Mouse (Mus musculus): ENCODE measurements at regions not wholly inside any gene's neighbourhood (a gene's known extent, or its start where the extent isn't known, plus 50 kb on each side); places are given as distances from the start of the nearest gene placed in this dataset.

DNA sequence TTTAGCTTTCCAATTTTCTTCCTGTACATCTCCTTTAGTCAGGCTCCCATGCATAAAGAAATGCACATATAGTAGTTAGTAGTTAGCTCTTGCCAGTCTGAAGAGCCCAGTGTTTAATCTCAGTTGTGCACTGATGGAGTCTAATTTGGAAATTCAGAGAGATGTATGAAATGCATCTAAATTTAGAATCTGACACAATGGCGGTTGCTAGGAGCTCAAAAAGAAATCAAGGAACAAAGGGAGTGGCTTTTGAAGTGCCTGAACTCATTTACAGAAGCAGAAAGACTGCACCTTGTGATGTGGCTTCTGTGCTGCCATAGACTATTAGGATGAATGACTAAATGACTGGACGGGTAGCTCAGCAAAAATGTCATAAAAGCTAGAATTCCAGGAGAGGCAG is 916.3 kb downstream of the Rps29 start:
- H3K27ac ChIP-seq, result no peak overlapping the region
- no peak overlapping the region for H3K4me3 ChIP-seq (replicated peaks)
- ATAC-seq, result peak; percentile 65
- no peak overlapping the region for H3K9ac ChIP-seq (replicated peaks)
- H3K4me1 ChIP-seq (replicated peaks), result peaks cover 12% of the 10 kb centered on the region; the same call in 1 of the 2 replicates
- 24% methylated on average over 2 of the region's 2 CpGs for WGBS
- H3K9me3 ChIP-seq, result no peaks in the 10 kb centered on the region
- no peak overlapping the region for H3K4me2 ChIP-seq (replicated peaks)
- no peaks in the 10 kb centered on the region for H3K27me3 ChIP-seq
- no peaks in the 10 kb centered on the region for H3K36me3 ChIP-seq

DNA sequence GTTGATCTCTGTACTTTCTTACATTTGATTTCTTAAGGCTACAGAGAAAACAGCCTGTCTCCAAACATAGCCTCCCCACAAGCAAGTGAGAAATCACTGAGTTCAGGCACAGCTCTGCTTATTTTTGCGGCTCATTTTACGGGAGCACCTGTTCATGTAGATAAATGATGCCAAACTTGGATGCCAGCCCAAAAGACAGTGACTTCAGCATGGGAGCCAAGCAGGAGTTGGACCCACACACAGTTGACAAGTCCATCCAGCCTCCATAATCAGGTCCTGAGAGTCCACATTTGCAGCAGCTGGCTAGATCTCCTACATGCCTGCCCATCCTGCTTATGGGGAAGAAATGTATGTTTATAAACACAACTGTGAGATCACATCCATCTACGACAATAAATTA is 927.2 kb downstream of the Rps29 start:
- ATAC-seq, result no peak
- no peaks in the 10 kb centered on the region for H3K9me3 ChIP-seq
- no peak overlapping the region for H3K27ac ChIP-seq
- H3K4me2 ChIP-seq (replicated peaks), result no peak overlapping the region
- H3K27me3 ChIP-seq, result no peaks in the 10 kb centered on the region
- H3K36me3 ChIP-seq, result no peaks in the 10 kb centered on the region
- no peak overlapping the region for H3K9ac ChIP-seq (replicated peaks)
- H3K4me1 ChIP-seq (replicated peaks), result no peaks in the 10 kb centered on the region
- WGBS, result 90% methylated on average over 3 of the region's 3 CpGs
- no peak overlapping the region for H3K4me3 ChIP-seq (replicated peaks)

DNA sequence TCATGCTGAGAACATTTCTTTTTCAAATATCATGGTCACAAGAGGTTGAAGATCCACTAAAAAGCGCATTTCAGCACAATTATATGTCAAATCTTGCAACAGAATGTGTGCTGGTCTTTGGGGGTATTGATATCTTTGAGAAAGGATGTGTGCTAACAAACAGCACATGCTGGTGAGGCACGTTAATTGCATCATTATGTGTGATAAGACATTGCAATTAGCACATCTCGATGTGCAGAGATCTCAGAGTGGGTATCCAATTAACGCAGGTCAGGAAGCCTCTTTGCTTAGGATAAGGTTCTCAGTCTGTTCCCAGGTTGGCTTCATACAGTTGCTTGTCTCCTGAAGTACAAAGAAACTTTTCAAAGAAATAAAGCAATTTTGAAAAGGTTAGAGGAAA is 941.9 kb downstream of the Rps29 start:
- Histone ChIP-seq H3K27me3 (no peaks in the 10 kb centered on the region), H3K4me2 (replicated peaks) (no peak overlapping the region), H3K4me3 (replicated peaks) (no peak overlapping the region), H3K36me3 (no peaks in the 10 kb centered on the region), H3K9me3 (no peaks in the 10 kb centered on the region), H3K4me1 (replicated peaks) (no peaks in the 10 kb centered on the region), H3K27ac (no peak overlapping the region), H3K9ac (replicated peaks) (no peak overlapping the region)
- 61% methylated on average over 4 of the region's 4 CpGs for WGBS
- no peak for ATAC-seq

DNA sequence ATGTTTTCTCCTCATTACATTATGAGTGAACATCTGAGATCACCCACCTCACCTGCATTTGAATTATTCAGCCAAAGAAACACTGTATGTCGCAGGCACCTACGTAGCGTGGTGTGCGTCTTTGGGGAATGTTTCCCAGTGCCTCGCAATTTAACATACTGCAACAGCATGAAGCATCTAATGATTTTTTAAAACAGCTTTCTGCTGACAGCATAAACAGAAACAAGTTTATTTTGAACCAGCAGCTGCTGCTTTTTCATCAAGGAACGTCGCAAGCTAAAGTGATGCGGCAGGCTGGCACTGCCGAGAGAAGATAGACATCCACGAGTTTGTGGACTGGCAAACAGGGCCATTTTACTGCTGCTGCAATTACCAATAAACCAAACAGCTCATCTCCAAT is 950.7 kb downstream of the Rps29 start:
- no peak for ATAC-seq
- Histone ChIP-seq H3K27ac (no peak overlapping the region), H3K4me2 (replicated peaks) (no peak overlapping the region), H3K4me3 (replicated peaks) (no peak overlapping the region), H3K27me3 (no peaks in the 10 kb centered on the region), H3K9me3 (no peaks in the 10 kb centered on the region), H3K9ac (replicated peaks) (no peak overlapping the region), H3K4me1 (replicated peaks) (peaks cover 3% of the 10 kb centered on the region; the same call in 1 of the 2 replicates), H3K36me3 (no peaks in the 10 kb centered on the region)
- 84% methylated on average over 10 of the region's 10 CpGs for WGBS

DNA sequence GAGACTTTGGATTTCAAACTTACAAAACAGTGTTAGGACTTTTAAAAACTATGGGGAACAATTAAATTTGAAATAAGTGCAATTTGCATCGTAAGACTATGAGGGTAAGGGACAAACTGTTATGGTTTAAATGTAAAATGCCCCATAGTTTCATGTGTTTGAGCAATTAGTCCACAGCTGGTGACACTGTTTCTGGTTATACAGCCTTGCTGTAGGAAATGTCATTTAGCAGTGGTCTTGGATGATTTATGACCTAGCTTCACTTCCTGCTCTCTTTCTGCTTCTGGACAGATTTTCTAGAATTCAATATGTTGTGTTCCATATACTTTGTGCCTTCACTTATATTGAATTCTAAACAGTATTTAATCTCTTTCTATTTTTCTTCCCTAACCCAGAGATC is 961.5 kb upstream of the Mdga2 start:
- WGBS, result 92% methylated on average over 1 of the region's 1 CpGs
- no peaks in the 10 kb centered on the region for H3K9me3 ChIP-seq
- no peaks in the 10 kb centered on the region for H3K4me1 ChIP-seq (replicated peaks)
- no peak overlapping the region for H3K4me2 ChIP-seq (replicated peaks)
- H3K4me3 ChIP-seq (replicated peaks), result no peak overlapping the region
- H3K27me3 ChIP-seq, result no peaks in the 10 kb centered on the region
- H3K9ac ChIP-seq (replicated peaks), result no peak overlapping the region
- no peaks in the 10 kb centered on the region for H3K36me3 ChIP-seq
- ATAC-seq, result no peak
- H3K27ac ChIP-seq, result no peak overlapping the region

DNA sequence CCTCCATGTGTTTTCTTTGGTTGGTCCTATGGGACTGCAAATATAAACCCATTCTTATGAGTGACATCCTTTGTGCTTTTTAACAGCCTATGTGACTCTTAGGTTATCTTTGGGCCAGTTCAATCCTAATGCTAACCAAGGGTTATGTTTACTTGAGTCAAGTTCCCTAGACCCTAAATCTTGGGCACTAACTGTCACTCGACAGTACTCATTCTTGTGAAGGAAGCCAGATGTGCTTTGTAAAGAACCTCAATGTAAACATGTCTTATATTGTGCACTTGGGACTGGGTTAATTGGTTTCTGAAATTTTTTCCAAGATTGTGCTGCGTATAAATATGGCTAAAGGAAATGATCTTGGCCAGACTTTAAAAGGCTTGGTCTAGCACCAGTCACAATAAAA is 939.0 kb upstream of the Mdga2 start:
- H3K9me3 ChIP-seq, result no peaks in the 10 kb centered on the region

DNA sequence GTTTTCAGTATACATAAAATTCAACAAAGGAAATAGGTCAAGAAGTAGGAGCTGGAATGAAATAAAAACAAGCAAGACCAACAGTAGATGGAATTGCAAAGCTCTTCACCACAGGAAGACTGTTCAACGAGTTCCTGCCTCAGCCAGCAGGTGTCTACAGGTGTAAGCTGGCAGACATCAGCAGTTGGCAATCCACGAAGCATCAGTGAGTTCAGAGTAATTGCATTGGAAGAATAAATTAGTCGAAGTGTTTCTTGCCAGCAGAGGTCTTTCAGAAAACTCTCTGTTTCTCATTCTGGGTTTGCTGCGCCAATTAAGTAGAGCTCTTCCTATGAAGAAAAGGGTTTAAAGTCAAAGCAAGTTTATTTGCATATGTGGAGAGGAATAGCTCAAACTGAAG is 925.7 kb upstream of the Mdga2 start:
- Histone ChIP-seq H3K4me1 (replicated peaks) (no peaks in the 10 kb centered on the region), H3K9me3 (no peaks in the 10 kb centered on the region), H3K4me3 (replicated peaks) (no peak overlapping the region), H3K36me3 (no peaks in the 10 kb centered on the region), H3K9ac (replicated peaks) (no peak overlapping the region), H3K27me3 (no peaks in the 10 kb centered on the region), H3K4me2 (replicated peaks) (no peak overlapping the region), H3K27ac (no peak overlapping the region)
- no peak for ATAC-seq
- 49% methylated on average over 4 of the region's 4 CpGs for WGBS

More for the DNA sequence above, 939.0 kb upstream of the Mdga2 start:
- no peak for ATAC-seq
- no peaks in the 10 kb centered on the region for H3K36me3 ChIP-seq
- no peaks in the 10 kb centered on the region for H3K4me1 ChIP-seq (replicated peaks)
- no peak overlapping the region for H3K9ac ChIP-seq (replicated peaks)
- no peak overlapping the region for H3K4me2 ChIP-seq (replicated peaks)
- no peak overlapping the region for H3K27ac ChIP-seq
- no peaks in the 10 kb centered on the region for H3K27me3 ChIP-seq
- 93% methylated on average over 2 of the region's 2 CpGs for WGBS
- H3K4me3 ChIP-seq (replicated peaks), result no peak overlapping the region

DNA sequence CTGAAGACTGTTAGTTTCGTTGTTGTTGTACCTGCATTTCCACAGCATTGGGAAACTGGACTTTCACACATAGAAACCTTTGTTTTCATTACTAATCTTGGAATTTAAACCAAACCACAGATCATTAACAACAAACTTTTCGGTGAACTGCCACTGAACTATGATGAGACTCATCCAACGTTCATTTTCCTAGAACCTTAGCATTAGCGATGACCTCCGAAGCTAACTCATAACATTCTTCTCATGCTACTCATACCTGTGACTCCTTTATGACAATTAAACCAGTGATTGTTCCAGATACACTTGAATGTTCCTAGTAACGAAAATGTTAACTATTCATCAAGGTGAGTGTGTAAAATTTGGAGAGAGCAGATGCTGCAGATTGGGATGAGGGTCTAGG is 917.5 kb upstream of the Mdga2 start:
- WGBS, result 84% methylated on average over 6 of the region's 6 CpGs
- no peak for ATAC-seq

DNA sequence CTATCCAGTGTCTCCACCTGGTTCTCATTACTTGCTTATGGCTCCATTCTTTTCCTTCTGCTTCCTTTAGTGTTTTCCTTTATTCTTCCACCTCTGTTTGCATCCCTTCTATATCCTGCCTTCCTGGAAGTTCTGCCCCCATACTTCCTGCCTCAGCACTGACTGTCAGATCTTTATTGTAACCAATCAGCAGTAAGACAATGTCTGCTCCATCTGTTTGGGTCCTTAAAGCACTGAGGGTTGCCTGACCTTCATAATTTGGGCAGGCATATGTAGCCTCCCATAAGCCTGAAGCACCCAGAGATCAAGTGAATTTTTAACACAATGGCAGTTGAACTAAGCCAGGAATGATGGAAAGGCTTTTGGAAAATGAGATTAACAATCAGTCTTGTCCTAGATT is 909.4 kb upstream of the Mdga2 start:
- ATAC-seq, result no peak
- H3K36me3 ChIP-seq, result no peaks in the 10 kb centered on the region
- H3K9me3 ChIP-seq, result no peaks in the 10 kb centered on the region
- H3K27me3 ChIP-seq, result no peaks in the 10 kb centered on the region
- H3K27ac ChIP-seq, result no peak overlapping the region
- no peak overlapping the region for H3K9ac ChIP-seq (replicated peaks)
- H3K4me1 ChIP-seq (replicated peaks), result no peaks in the 10 kb centered on the region
- no peak overlapping the region for H3K4me2 ChIP-seq (replicated peaks)
- no peak overlapping the region for H3K4me3 ChIP-seq (replicated peaks)

More for the DNA sequence above, 917.5 kb upstream of the Mdga2 start:
- Histone ChIP-seq H3K4me3 (replicated peaks) (no peak overlapping the region), H3K9me3 (no peaks in the 10 kb centered on the region), H3K27me3 (no peaks in the 10 kb centered on the region), H3K36me3 (no peaks in the 10 kb centered on the region), H3K9ac (replicated peaks) (no peak overlapping the region), H3K27ac (no peak overlapping the region), H3K4me1 (replicated peaks) (no peaks in the 10 kb centered on the region), H3K4me2 (replicated peaks) (no peak overlapping the region)

DNA sequence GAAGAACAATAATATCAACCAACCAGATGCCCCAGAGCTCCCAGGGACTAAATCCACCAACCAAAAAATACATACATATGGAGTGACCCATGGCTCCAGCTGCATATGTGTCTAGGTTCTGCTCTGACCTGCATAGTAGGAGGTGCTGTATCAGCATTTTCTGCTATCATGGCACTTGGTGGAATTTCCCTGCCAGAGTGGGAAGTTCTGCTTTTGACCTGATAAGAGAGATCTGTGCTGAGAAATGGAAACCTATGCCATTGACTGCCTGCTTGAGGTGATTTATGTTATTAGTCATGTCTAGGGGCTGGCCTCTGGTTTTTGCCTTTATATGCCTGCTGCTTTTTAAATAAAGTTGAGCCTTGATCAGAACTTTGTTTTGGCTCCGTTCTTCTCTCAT is 893.4 kb upstream of the Mdga2 start:
- Histone ChIP-seq H3K36me3 (no peaks in the 10 kb centered on the region), H3K9ac (replicated peaks) (no peak overlapping the region), H3K27me3 (no peaks in the 10 kb centered on the region), H3K27ac (no peak overlapping the region), H3K4me2 (replicated peaks) (no peak overlapping the region), H3K4me3 (replicated peaks) (no peak overlapping the region), H3K9me3 (no peaks in the 10 kb centered on the region), H3K4me1 (replicated peaks) (no peaks in the 10 kb centered on the region)
- no peak for ATAC-seq
- 60% methylated on average over 1 of the region's 1 CpGs for WGBS
